Mouse (Mus musculus): ENCODE results near the gene Eea1.
"Not testable (repeated sequence)": the region's sequence is repeated elsewhere in the genome, so short reads cannot be mapped to it uniquely, and the experiment has no call there.

Eea1 gene

GRCm38 (mm10) chr10:96067347-96067746, 126.9 kb downstream of the Eea1 start:
- DNase-seq (ENCODE audit: low spot score): no peak

DNA sequence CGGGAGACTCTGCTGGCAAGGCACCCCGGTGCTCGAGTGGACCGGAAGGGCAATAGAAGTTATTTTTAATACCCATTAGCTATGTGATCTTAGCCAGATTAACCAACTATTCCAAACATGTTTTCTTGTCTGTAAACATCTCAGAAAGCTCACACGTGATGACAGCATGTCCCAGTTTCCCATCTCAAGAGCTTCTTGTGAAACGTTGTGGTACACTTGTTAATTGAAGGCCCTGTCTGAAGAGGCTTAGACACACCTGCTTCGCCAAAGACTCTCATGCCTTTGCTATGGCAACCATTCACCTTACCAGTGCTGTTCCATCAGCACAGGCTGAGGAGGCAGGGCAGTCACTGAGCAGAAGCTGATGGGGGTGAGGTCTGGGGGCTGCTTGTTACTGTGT, 133.9 kb downstream of the Eea1 start:
- DNase-seq (ENCODE audit: low spot score): no peak

- no peak for DNase-seq (ENCODE audit: low spot score)
These were observed 135.0 kb downstream of the Eea1 start for GRCm38 (mm10) chr10:96075403-96075802.

DNA sequence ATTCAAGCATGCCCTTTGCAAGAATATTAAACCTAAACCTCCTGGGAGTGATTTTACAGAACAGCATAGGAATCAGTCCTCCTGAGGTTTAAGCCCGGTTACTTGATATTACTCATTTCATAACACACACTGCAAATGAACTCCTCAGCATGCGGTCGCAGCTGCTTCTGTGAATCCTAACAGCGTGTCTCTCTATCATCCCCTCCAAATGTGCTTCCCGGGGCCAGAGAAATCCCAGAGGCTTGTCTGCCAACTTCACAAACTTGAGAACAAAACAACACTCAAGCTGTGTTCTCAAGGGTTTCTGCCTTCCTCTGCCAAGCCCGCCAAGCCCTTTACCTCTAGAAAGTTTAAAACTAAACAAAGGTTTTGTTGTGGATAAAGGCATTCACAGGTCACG, 135.4 kb downstream of the Eea1 start:
- no peak for DNase-seq (ENCODE audit: low spot score)

DNA sequence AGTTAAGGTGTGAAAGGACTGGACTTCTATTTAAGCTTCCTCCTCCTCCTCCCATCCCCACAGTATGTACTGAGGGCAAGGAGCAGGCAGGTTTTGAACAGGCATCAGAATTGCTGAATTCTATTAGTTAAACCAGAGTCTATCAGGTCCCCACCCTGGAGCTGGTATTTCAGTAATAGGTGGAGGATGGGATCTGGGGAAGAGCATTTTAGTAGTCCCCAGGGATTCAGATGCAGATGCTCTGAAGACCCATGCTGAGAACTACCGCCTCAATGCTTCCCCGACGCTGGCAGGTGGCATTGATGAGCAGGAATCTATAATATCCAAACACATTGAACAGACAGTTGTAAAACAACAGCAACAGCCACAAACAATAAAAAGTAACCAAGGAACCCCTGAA, 136.0 kb downstream of the Eea1 start:
- no peak for DNase-seq (ENCODE audit: low spot score)

DNA sequence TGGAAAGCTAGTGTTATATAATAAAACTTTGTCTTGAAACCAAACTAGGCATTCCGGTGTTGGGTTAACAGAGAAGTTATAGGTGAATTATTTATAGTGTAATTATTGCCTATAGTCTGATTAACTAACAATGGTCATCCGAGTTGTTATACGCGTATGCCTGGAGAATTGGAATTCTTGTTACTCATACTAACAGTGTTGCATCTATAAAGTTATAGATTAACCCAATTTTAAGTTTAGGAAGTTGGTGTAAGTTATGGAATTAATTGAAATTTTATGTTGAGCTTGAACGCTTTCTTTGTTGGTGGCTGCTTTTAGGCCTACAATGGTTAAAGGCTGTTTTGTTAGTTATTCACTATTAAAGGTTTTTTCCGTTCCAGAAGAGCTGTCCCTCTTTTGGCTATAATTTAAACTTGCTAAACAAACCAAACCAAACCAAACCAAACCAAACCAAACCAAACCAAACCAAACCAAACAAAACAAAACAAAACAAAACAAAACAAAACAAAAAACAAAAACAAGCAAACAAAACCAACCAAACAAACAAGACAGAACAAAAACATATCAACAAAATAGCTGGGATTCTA, 137.1 kb downstream of the Eea1 start:
- not testable (repeated sequence) for DNase-seq (ENCODE audit: low spot score)

DNA sequence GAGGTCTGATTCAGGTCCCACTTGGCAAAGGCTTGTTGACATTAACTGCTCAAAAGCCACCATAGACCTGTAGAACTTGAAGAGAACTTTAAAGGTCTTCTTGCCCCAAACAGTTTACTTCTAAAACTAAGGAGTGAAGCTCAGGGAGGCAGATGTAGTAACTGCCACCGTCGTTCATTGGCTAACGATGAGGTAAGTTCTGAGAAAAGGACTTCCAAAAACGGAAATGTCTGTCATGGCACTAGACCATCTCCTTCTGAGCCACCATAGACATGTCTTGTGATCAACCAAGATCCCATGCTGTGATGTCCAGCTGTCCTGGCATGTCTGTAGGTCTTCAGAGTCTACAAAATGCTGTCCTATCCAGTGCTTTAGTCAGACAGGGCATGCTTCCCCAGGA, 139.4 kb downstream of the Eea1 start:
- no peak for DNase-seq (ENCODE audit: low spot score)

- DNase-seq (ENCODE audit: low spot score): no peak
These were observed 140.3 kb downstream of the Eea1 start for GRCm38 (mm10) chr10:96080440-96081381.

GRCm38 (mm10) chr10:96082203-96082602, 141.8 kb downstream of the Eea1 start:
- no peak for DNase-seq (ENCODE audit: low spot score)

- DNase-seq (ENCODE audit: low spot score): no peak
These were observed 149.3 kb downstream of the Eea1 start for GRCm38 (mm10) chr10:96089744-96090143.

- no peak for DNase-seq (ENCODE audit: low spot score)
These were observed 149.9 kb downstream of the Eea1 start for GRCm38 (mm10) chr10:96090388-96090787.

GRCm38 (mm10) chr10:96093890-96094531, 153.6 kb downstream of the Eea1 start:
- DNase-seq (ENCODE audit: low spot score): no peak

DNA sequence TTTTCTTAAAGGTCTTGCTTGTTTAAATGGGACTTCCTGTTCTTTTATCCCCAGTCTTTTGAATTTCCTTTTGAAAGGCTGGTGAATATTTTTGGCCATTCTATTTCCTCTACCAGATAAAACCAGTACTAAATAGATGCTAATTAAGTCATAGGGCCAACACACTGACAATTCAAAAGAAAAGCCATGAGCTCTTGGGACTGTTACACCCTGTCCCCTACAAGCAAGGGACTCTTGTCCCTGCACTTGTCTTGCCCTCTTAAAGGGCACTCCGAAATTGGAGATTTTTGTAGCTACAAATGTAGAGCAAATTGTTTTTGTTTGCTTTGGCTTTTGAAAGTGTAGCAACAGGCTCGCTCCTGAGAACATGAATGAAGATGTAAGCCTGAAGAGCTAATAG, 154.1 kb downstream of the Eea1 start:
- no peak for DNase-seq (ENCODE audit: low spot score)

Data from MN1 (cell line).